Mouse (Mus musculus) liver, embryonic 14.5 days (tissue): Measurements from ENCODE around the gene Syne1.

Experiments used
- CTCF ChIP-seq: IDR thresholded peaks from 2 replicates; pipeline ENCODE4 v1.5.1; 2016; ENCODE audit warnings: antibody characterized with exemption, low read depth, control low read depth
- EP300 ChIP-seq: IDR thresholded peaks from 2 replicates; pipeline ENCODE4 v1.6.1; 2016; ENCODE audit warnings: antibody characterized with exemption, low read depth

- no peak for TF ChIP-seq CTCF
- TF ChIP-seq EP300: 0 out of 2 replicates have a peak, but pooled peaks have one; percentile 20
Observed at GRCm38 (mm10) chr10:5593464-5593863, 42.2 kb upstream of the Syne1 start, which contains the start of gene Myct1.
